Mouse (Mus musculus): ENCODE measurements around the gene Tmem121b. TPM values are rescaled to one million over a fixed set of nuclear protein-coding genes. Genes with fewer than 3 reads are reported as not detected.

Tmem121b gene
- polyA plus RNA-seq, 1 experiment, result 0.05 TPM

GRCm38 (mm10) chr6:120531020-120531965, 37.7 kb upstream of the Tmem121b start, which contains the start of gene Hdhd5:
Gene Hdhd5, minus strand, starts transcription at chr6:120531319.
- no peaks in the 10 kb centered on the region for H3K27me3 ChIP-seq (replicated peaks; ENCODE audit: control insufficient read depth, insufficient read depth, low read length)
- WGBS, result under 1% methylated on average over 75 of the region's 75 CpGs
- peak within 1 kb of the TSS; percentile 93 for H3K27ac ChIP-seq (ENCODE audit: insufficient read depth, low read depth, low read length)
- TF ChIP-seq CTCF (conservative IDR thresholded peaks at IDR 0.05; ENCODE audit: insufficient read depth, insufficient read length, low read depth, low read length) (no peak), POLR2A (IDR thresholded peaks at IDR 0.05; ENCODE audit: low read depth, low read length) (peak; percentile 55)
- H3K36me3 ChIP-seq (ENCODE audit: control insufficient read depth, insufficient read depth, low read length), result no peaks in the 10 kb centered on the region
- peak within 1 kb of the TSS; percentile 92 for H3K4me3 ChIP-seq (ENCODE audit: insufficient read depth, low read depth, low read length)
- DNase-seq, result peak; percentile 95
- H3K4me1 ChIP-seq (ENCODE audit: control insufficient read depth, insufficient read depth, low read length), result peaks cover 4% of the 10 kb centered on the region; the same call in 1 of the 2 replicates

DNA sequence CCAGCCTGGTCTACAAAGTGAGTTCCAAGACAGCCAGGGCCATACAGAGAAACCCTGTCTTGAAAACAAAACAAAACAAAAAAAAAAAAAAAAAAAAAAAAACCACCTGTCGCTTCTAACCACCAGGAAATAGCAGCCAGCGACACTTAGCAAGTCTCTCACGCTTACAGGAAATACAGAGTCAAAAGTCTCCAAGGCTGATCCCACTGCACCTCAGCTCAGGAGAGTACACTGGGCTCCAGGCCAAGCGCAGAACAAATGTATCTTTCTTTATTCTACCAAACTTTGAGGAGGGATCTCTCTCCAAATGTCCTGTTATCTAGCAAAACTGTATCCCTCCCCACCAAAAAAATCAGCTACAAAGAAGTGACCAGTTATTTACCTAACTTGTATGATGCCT, 35.5 kb upstream of the Tmem121b start:
- Histone ChIP-seq H3K4me1 (ENCODE audit: control insufficient read depth, insufficient read depth, low read length) (peaks cover 4% of the 10 kb centered on the region; the same call in 1 of the 2 replicates), H3K4me3 (ENCODE audit: insufficient read depth, low read depth, low read length) (no peak overlapping the region), H3K27me3 (replicated peaks; ENCODE audit: control insufficient read depth, insufficient read depth, low read length) (no peaks in the 10 kb centered on the region), H3K27ac (ENCODE audit: insufficient read depth, low read depth, low read length) (no peak overlapping the region), H3K36me3 (ENCODE audit: control insufficient read depth, insufficient read depth, low read length) (no peaks in the 10 kb centered on the region)
- TF ChIP-seq POLR2A (IDR thresholded peaks at IDR 0.05; ENCODE audit: low read depth, low read length), result no peak
- TF ChIP-seq CTCF (conservative IDR thresholded peaks at IDR 0.05; ENCODE audit: insufficient read depth, insufficient read length, low read depth, low read length), result no peak
- DNase-seq, result no peak
- 65% methylated on average over 4 of the region's 4 CpGs for WGBS

GRCm38 (mm10) chr6:120524796-120525195, 31.2 kb upstream of the Tmem121b start:
- TF ChIP-seq POLR2A (IDR thresholded peaks at IDR 0.05; ENCODE audit: low read depth, low read length), result no peak
- no peak for TF ChIP-seq CTCF (conservative IDR thresholded peaks at IDR 0.05; ENCODE audit: insufficient read depth, insufficient read length, low read depth, low read length)
- DNase-seq, result no peak
- peaks cover 3% of the 10 kb centered on the region for H3K36me3 ChIP-seq (ENCODE audit: control insufficient read depth, insufficient read depth, low read length)
- H3K4me3 ChIP-seq (ENCODE audit: insufficient read depth, low read depth, low read length), result no peak overlapping the region
- 74% methylated on average over 5 of the region's 5 CpGs for WGBS
- no peaks in the 10 kb centered on the region for H3K4me1 ChIP-seq (ENCODE audit: control insufficient read depth, insufficient read depth, low read length)
- no peak overlapping the region for H3K27ac ChIP-seq (ENCODE audit: insufficient read depth, low read depth, low read length)
- H3K27me3 ChIP-seq (replicated peaks; ENCODE audit: control insufficient read depth, insufficient read depth, low read length), result no peaks in the 10 kb centered on the region

GRCm38 (mm10) chr6:120519647-120520046, 26.0 kb upstream of the Tmem121b start:
- WGBS, result 81% methylated on average over 5 of the region's 5 CpGs
- H3K27me3 ChIP-seq (replicated peaks; ENCODE audit: control insufficient read depth, insufficient read depth, low read length), result no peaks in the 10 kb centered on the region
- no peaks in the 10 kb centered on the region for H3K4me1 ChIP-seq (ENCODE audit: control insufficient read depth, insufficient read depth, low read length)
- H3K27ac ChIP-seq (ENCODE audit: insufficient read depth, low read depth, low read length), result no peak overlapping the region
- DNase-seq, result no peak
- H3K4me3 ChIP-seq (ENCODE audit: insufficient read depth, low read depth, low read length), result no peak overlapping the region
- H3K36me3 ChIP-seq (ENCODE audit: control insufficient read depth, insufficient read depth, low read length), result peaks cover 3% of the 10 kb centered on the region
- TF ChIP-seq POLR2A (IDR thresholded peaks at IDR 0.05; ENCODE audit: low read depth, low read length) (no peak), CTCF (conservative IDR thresholded peaks at IDR 0.05; ENCODE audit: insufficient read depth, insufficient read length, low read depth, low read length) (no peak)

DNA sequence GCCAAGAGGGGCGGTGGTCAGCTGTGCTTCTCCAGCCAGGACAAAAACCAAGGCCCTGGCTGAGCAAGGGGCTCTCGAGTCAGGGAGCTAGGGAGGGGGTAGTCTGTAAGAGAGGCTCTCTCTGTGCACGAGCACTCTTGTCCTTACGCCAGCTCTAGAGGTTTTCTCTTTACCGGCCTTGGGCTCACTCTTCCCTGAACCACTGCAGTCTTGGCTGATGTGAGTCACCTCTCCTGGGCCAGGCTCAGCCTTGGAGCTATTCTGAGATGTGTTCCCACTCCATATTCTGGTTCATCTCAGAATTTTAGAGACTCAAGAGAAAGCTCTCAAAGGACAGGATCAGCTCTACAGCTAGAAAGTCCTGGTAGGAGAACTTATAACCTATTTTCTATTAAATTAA, 23.7 kb upstream of the Tmem121b start:
- Histone ChIP-seq H3K27me3 (replicated peaks; ENCODE audit: control insufficient read depth, insufficient read depth, low read length) (no peaks in the 10 kb centered on the region), H3K27ac (ENCODE audit: insufficient read depth, low read depth, low read length) (no peak overlapping the region), H3K4me3 (ENCODE audit: insufficient read depth, low read depth, low read length) (no peak overlapping the region), H3K4me1 (ENCODE audit: control insufficient read depth, insufficient read depth, low read length) (no peaks in the 10 kb centered on the region), H3K36me3 (ENCODE audit: control insufficient read depth, insufficient read depth, low read length) (peaks cover 2% of the 10 kb centered on the region; the same call in 1 of the 2 replicates)
- 88% methylated on average over 5 of the region's 5 CpGs for WGBS
- TF ChIP-seq CTCF (conservative IDR thresholded peaks at IDR 0.05; ENCODE audit: insufficient read depth, insufficient read length, low read depth, low read length) (no peak), POLR2A (IDR thresholded peaks at IDR 0.05; ENCODE audit: low read depth, low read length) (no peak)
- no peak for DNase-seq

GRCm38 (mm10) chr6:120516879-120517278, 23.3 kb upstream of the Tmem121b start:
- Histone ChIP-seq H3K27ac (ENCODE audit: insufficient read depth, low read depth, low read length) (no peak overlapping the region), H3K36me3 (ENCODE audit: control insufficient read depth, insufficient read depth, low read length) (peaks cover 2% of the 10 kb centered on the region; the same call in 1 of the 2 replicates), H3K4me1 (ENCODE audit: control insufficient read depth, insufficient read depth, low read length) (no peaks in the 10 kb centered on the region), H3K27me3 (replicated peaks; ENCODE audit: control insufficient read depth, insufficient read depth, low read length) (no peaks in the 10 kb centered on the region), H3K4me3 (ENCODE audit: insufficient read depth, low read depth, low read length) (no peak overlapping the region)
- no peak for DNase-seq
- no peak for TF ChIP-seq POLR2A (IDR thresholded peaks at IDR 0.05; ENCODE audit: low read depth, low read length)
- no peak for TF ChIP-seq CTCF (conservative IDR thresholded peaks at IDR 0.05; ENCODE audit: insufficient read depth, insufficient read length, low read depth, low read length)
- WGBS, result 88% methylated on average over 6 of the region's 6 CpGs

DNA sequence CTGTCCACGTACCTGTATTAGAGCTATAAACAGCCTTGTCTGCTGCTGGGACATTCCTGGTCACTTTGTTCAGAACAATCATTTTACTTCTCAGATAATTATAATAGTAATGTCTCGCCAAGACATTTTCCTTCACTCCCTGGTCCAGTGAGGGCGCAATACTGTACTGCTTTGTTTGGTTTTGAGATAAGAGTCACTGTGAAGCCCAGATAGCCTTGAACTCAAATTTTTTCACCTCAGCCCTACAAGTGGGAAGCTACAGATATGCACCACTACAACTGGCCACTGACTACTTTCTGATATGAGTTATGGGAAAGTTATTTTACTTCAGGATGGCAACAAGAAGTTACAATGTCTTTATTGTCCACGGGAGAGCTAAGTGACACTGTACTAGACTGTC, 22.8 kb upstream of the Tmem121b start:
- H3K36me3 ChIP-seq (ENCODE audit: control insufficient read depth, insufficient read depth, low read length), result peaks cover 2% of the 10 kb centered on the region; the same call in 1 of the 2 replicates
- WGBS, result 92% methylated on average over 4 of the region's 4 CpGs
- TF ChIP-seq POLR2A (IDR thresholded peaks at IDR 0.05; ENCODE audit: low read depth, low read length), result no peak
- TF ChIP-seq CTCF (conservative IDR thresholded peaks at IDR 0.05; ENCODE audit: insufficient read depth, insufficient read length, low read depth, low read length), result no peak
- no peaks in the 10 kb centered on the region for H3K27me3 ChIP-seq (replicated peaks; ENCODE audit: control insufficient read depth, insufficient read depth, low read length)
- DNase-seq, result no peak
- no peak overlapping the region for H3K27ac ChIP-seq (ENCODE audit: insufficient read depth, low read depth, low read length)
- H3K4me3 ChIP-seq (ENCODE audit: insufficient read depth, low read depth, low read length), result no peak overlapping the region
- H3K4me1 ChIP-seq (ENCODE audit: control insufficient read depth, insufficient read depth, low read length), result no peaks in the 10 kb centered on the region
